Mouse (Mus musculus) thymus, adult 2 months (tissue): ENCODE data around the gene Fnbp1l.

ENCODE experiments used
- CTCF ChIP-seq: fragments of 200-500 bp; IDR thresholded peaks from 2 replicates; pipeline ENCODE4 v1.5.1; 2012; ENCODE audit warnings: mild to moderate bottlenecking, control low read depth, low read length, moderate library complexity, borderline replicate concordance; ENCODE audit not compliant: control insufficient read depth, poor library complexity, insufficient read depth; ENCODE audit errors: extremely low read depth
- POLR2A ChIP-seq: fragments of 200-500 bp; IDR thresholded peaks from 2 replicates; pipeline ENCODE4 v1.6.1; 2012; ENCODE audit warnings: mild to moderate bottlenecking, low read length, control low read depth, moderate library complexity; ENCODE audit not compliant: control insufficient read depth, poor library complexity, insufficient read depth; ENCODE audit errors: extremely low read depth

GRCm38 (mm10) chr3:122590804-122591203, 28.7 kb downstream of the Fnbp1l start:
- TF ChIP-seq CTCF: no peak
- no peak for TF ChIP-seq POLR2A
